Mouse (Mus musculus): ENCODE measurements around the gene Gm12355. TPM values are rescaled to one million over a fixed set of nuclear protein-coding genes. Genes with fewer than 3 reads are reported as not detected.

Gene Gm12355
- total and polyA plus RNA-seq, 3 experiments: 2.0 to 24.2 (median 3.0) TPM

DNA sequence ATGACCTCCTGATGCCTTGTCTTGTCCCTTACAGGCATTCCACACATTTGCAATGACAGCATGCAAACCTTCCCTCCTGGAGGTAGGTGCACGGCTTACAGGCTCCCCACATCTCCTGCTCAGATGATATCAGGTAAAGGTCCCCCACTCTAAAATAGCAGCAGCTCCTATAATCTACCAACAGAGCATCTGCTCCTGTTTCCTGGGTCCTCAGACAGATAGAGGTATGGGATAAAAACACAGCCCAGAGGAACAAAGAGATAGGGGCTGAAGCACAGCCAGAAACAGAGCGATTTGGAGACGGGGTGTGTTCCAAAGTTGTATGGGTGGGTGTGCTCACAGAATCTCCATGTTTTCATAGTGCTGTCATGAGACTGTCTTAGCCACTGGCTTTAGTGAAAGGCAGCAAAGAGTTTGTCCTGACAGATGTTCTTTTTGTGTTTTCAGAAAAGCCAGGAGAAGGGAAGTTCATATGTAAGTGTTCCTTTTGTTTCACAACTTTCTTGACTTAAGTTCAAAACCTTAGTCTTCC, 45.9 kb upstream of the Gm12355 start:
- H3K9ac ChIP-seq (ENCODE audit: insufficient read depth, low read depth): no peak overlapping the region
- peaks cover 50% of the 10 kb centered on the region for H3K27me3 ChIP-seq (replicated peaks)
- TF ChIP-seq ZNF384 (IDR thresholded peaks at IDR 0.05; ENCODE audit: low read depth, low read length): no peak
- no peak for TF ChIP-seq IRF4 (IDR thresholded peaks at IDR 0.05; ENCODE audit: low read depth, low read length)
- TF ChIP-seq USF2 (conservative IDR thresholded peaks at IDR 0.05; ENCODE audit: low read depth, low read length): no peak
- TF ChIP-seq MAX (IDR thresholded peaks at IDR 0.05; ENCODE audit: low read length): no peak
- TF ChIP-seq TBP (conservative IDR thresholded peaks at IDR 0.05; ENCODE audit: low read depth, low read length): no peak
- no peak for TF ChIP-seq NELFE (IDR thresholded peaks at IDR 0.05; ENCODE audit: low read depth, low read length)
- no peak for TF ChIP-seq CTCF (conservative IDR thresholded peaks at IDR 0.05 in 1 of 2, IDR thresholded peaks at IDR 0.05 in 1 of 2; ENCODE audit: low read depth in 2 of 2, low read length in 2 of 2)
- TF ChIP-seq EP300 (IDR thresholded peaks at IDR 0.05; ENCODE audit: low read length): no peak
- TF ChIP-seq UBTF (IDR thresholded peaks at IDR 0.05; ENCODE audit: low read depth, low read length): no peak
- TF ChIP-seq SMC3 (IDR thresholded peaks at IDR 0.05; ENCODE audit: low read depth, low read length): no peak
- TF ChIP-seq JUND (conservative IDR thresholded peaks at IDR 0.05; ENCODE audit: low read depth, low read length): no peak
- TF ChIP-seq ZMIZ1 (IDR thresholded peaks at IDR 0.05; ENCODE audit: low read depth, low read length): no peak
- no peak for TF ChIP-seq PAX5 (IDR thresholded peaks at IDR 0.05; ENCODE audit: low read length)
- no peak for TF ChIP-seq POLR2A (IDR thresholded peaks at IDR 0.05; ENCODE audit: low read depth, low read length)
- TF ChIP-seq ZC3H11A (IDR thresholded peaks at IDR 0.05; ENCODE audit: low read depth, low read length): no peak
- TF ChIP-seq ETS1 (conservative IDR thresholded peaks at IDR 0.05; ENCODE audit: low read depth, low read length): no peak
- no peak for TF ChIP-seq E2F4 (IDR thresholded peaks at IDR 0.05; ENCODE audit: insufficient replicate concordance, low read depth, low read length)
- no peaks in the 10 kb centered on the region for H3K36me3 ChIP-seq (replicated peaks in 1 of 2; ENCODE audit: control insufficient read depth in 1 of 2, insufficient read depth in 1 of 2, low read length in 1 of 2)
- DNase-seq (ENCODE audit: extremely low read depth): no peak
- H3K9me3 ChIP-seq (replicated peaks; ENCODE audit: low read length): no peaks in the 10 kb centered on the region
- peaks cover 9 to 37% of the 10 kb centered on the region in 2 experiments; a peak in 3 of 4 replicates for H3K4me1 ChIP-seq (ENCODE audit: control insufficient read depth in 1 of 2, insufficient read depth in 2 of 2)
- in situ Hi-C loops (cut with MboI; ENCODE audit: low pct_ligation_motif_present, low pct_unique_long_range_greater_than_20kb, low sequenced_read_pairs) (loop anchor here (10.0 kb wide), 1 partner anchor 67 kb away; no protein-coding TSS in a partner anchor), dilution Hi-C loops (cut with MboI; ENCODE audit: extremely low pct_ligation_motif_present, extremely low pct_unique_long_range_greater_than_20kb, low sequenced_read_pairs) (no loop called here)
- no peaks in the 10 kb centered on the region for H3K79me2 ChIP-seq (replicated peaks; ENCODE audit: control insufficient read depth, extremely low read depth, insufficient read depth, poor library complexity, severe bottlenecking)
- H3K4me3 ChIP-seq (replicated peaks in 1 of 3; ENCODE audit: low read depth in 2 of 3, low read length in 2 of 3, poor library complexity in 1 of 3): no peak overlapping the region
- H3K4me2 ChIP-seq (ENCODE audit: insufficient read depth, low read depth, poor library complexity, severe bottlenecking): no peak overlapping the region
- H3K27ac ChIP-seq (ENCODE audit: insufficient read depth, low read depth): no peak overlapping the region

DNA sequence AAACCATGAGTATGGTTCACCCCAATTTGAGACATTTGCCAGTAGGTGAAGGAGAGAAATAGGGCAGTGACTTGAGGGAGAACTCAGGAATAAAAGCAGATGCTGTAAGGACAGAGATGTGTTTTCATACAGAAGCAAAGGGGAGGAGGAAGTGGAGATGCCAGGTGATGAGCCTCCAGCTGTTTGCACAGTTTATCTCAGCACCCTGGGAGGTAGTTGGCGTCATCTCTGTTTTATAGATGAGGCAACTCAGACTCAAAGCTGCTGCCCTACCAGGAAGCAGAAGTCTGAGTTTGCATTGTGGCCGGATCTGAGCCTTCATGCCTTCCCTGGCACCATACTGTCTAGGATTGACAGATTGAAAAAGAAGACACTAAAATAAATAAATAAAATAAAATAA, 43.5 kb upstream of the Gm12355 start:
- Histone ChIP-seq H3K27ac (ENCODE audit: insufficient read depth, low read depth) (no peak overlapping the region), H3K4me3 (replicated peaks in 1 of 3; ENCODE audit: low read depth in 2 of 3, low read length in 2 of 3, poor library complexity in 1 of 3) (no peak overlapping the region), H3K4me1 (ENCODE audit: control insufficient read depth in 1 of 2, insufficient read depth in 2 of 2) (peaks cover 6 to 27% of the 10 kb centered on the region in 2 experiments; a peak in 3 of 4 replicates), H3K9ac (ENCODE audit: insufficient read depth, low read depth) (no peak overlapping the region), H3K4me2 (ENCODE audit: insufficient read depth, low read depth, poor library complexity, severe bottlenecking) (no peak overlapping the region), H3K27me3 (replicated peaks) (peaks cover 61% of the 10 kb centered on the region), H3K79me2 (replicated peaks; ENCODE audit: control insufficient read depth, extremely low read depth, insufficient read depth, poor library complexity, severe bottlenecking) (no peaks in the 10 kb centered on the region), H3K36me3 (replicated peaks in 1 of 2; ENCODE audit: control insufficient read depth in 1 of 2, insufficient read depth in 1 of 2, low read length in 1 of 2) (no peaks in the 10 kb centered on the region), H3K9me3 (replicated peaks; ENCODE audit: low read length) (no peaks in the 10 kb centered on the region)
- in situ Hi-C loops (cut with MboI; ENCODE audit: low pct_ligation_motif_present, low pct_unique_long_range_greater_than_20kb, low sequenced_read_pairs): no loop called here
- DNase-seq (ENCODE audit: extremely low read depth): peak; percentile 35
- dilution Hi-C loops (cut with MboI; ENCODE audit: extremely low pct_ligation_motif_present, extremely low pct_unique_long_range_greater_than_20kb, low sequenced_read_pairs): no loop called here
- peak; percentile 48 for TF ChIP-seq ETS1 (conservative IDR thresholded peaks at IDR 0.05; ENCODE audit: low read depth, low read length)
- TF ChIP-seq POLR2AphosphoS2 (IDR thresholded peaks at IDR 0.05; ENCODE audit: low read depth, low read length): no peak

Measured in CH12.LX (cell line).